Mouse (Mus musculus): ENCODE results near the gene Gm17334. TPM values are rescaled to one million over a fixed set of nuclear protein-coding genes. Genes with fewer than 3 reads are reported as not detected.

The Gm17334 gene
- polyA plus RNA-seq, 1 experiment from 2014 or later, result not detected

GRCm38 (mm10) chr11:53732244-53732643 lies 40.7 kb downstream of the Gm17334 start:
- no peak overlapping the region for H3K4me2 ChIP-seq (replicated peaks)
- no peaks in the 10 kb centered on the region for H3K4me1 ChIP-seq
- no peak overlapping the region for H3K27ac ChIP-seq
- ATAC-seq (ENCODE audit: low FRiP score), result no peak
- 92% methylated on average over 8 of the region's 8 CpGs for WGBS
- no peaks in the 10 kb centered on the region for H3K36me3 ChIP-seq
- H3K27me3 ChIP-seq, result no peaks in the 10 kb centered on the region; the same call in 1 of the 2 replicates
- H3K9me3 ChIP-seq (replicated peaks), result no peaks in the 10 kb centered on the region
- no peak overlapping the region for H3K4me3 ChIP-seq
- no peak overlapping the region for H3K9ac ChIP-seq

- ATAC-seq (ENCODE audit: low FRiP score), result no peak
- H3K27me3 ChIP-seq, result no peaks in the 10 kb centered on the region; the same call in 1 of the 2 replicates
- H3K4me2 ChIP-seq (replicated peaks), result no peak overlapping the region
- WGBS, result 96% methylated on average over 7 of the region's 7 CpGs
- no peaks in the 10 kb centered on the region for H3K36me3 ChIP-seq
- no peak overlapping the region for H3K4me3 ChIP-seq
- no peaks in the 10 kb centered on the region for H3K4me1 ChIP-seq
- no peak overlapping the region for H3K9ac ChIP-seq
- H3K27ac ChIP-seq, result no peak overlapping the region
- no peaks in the 10 kb centered on the region for H3K9me3 ChIP-seq (replicated peaks)
Measured at GRCm38 (mm10) chr11:53731457-53731856, 41.5 kb downstream of the Gm17334 start.

Small RNAs within 50 kb of the gene (microRNA-seq; reads per million reads assigned to microRNA genes)
- not detected for gene Mir7671

Other genes with a start within 250 kb of the Gm17334 start
- gene Kif3a, start 205.8 kb downstream of the Gm17334 start, polyA plus RNA-seq (2016; fragmentation: Nextera tagmentation; extraction: Ambion mirVana), result 155 and 160 TPM in 2 replicates
- gene Il4, start 154.5 kb downstream of the Gm17334 start, polyA plus RNA-seq (2016; fragmentation: Nextera tagmentation; extraction: Ambion mirVana), result 1.8 and 2.3 TPM in 2 replicates
- not detected in 2 replicates for gene Il13, start 138.5 kb downstream of the Gm17334 start, polyA plus RNA-seq (2016; fragmentation: Nextera tagmentation; extraction: Ambion mirVana)
- gene Rad50, start 65.9 kb downstream of the Gm17334 start, polyA plus RNA-seq (2016; fragmentation: Nextera tagmentation; extraction: Ambion mirVana), result 18.5 and 21.4 TPM in 2 replicates
- not detected in 2 replicates for gene Il5, start 52.4 kb downstream of the Gm17334 start, polyA plus RNA-seq (2016; fragmentation: Nextera tagmentation; extraction: Ambion mirVana)
- gene Irf1, start 3.2 kb downstream of the Gm17334 start, polyA plus RNA-seq (2016; fragmentation: Nextera tagmentation; extraction: Ambion mirVana), result 4.1 and 4.5 TPM in 2 replicates
- gene Gm12216, start 86.1 kb upstream of the Gm17334 start, polyA plus RNA-seq (2016; fragmentation: Nextera tagmentation; extraction: Ambion mirVana), result 0.50 TPM in 1 of 2 replicates, not detected in the other
- gene Slc22a5, start 118.5 kb upstream of the Gm17334 start, polyA plus RNA-seq (2016; fragmentation: Nextera tagmentation; extraction: Ambion mirVana), result 7.9 and 8.5 TPM in 2 replicates
- gene Slc22a21, start 207.1 kb upstream of the Gm17334 start, polyA plus RNA-seq (2016; fragmentation: Nextera tagmentation; extraction: Ambion mirVana), result 2.1 and 3.6 TPM in 2 replicates

Measured in hindbrain, embryonic 12.5 days (tissue).